Mouse (Mus musculus): ENCODE data around the gene Ppp1r21. TPM values are rescaled to one million over a fixed set of nuclear protein-coding genes. Genes with fewer than 3 reads are reported as not detected.
A peak's percentile ranks its signal among the peaks of the same experiment; 100 is the strongest.

Ppp1r21 gene
- polyA plus RNA-seq, 1 experiment from 2014 or later: 40.6 TPM

DNA sequence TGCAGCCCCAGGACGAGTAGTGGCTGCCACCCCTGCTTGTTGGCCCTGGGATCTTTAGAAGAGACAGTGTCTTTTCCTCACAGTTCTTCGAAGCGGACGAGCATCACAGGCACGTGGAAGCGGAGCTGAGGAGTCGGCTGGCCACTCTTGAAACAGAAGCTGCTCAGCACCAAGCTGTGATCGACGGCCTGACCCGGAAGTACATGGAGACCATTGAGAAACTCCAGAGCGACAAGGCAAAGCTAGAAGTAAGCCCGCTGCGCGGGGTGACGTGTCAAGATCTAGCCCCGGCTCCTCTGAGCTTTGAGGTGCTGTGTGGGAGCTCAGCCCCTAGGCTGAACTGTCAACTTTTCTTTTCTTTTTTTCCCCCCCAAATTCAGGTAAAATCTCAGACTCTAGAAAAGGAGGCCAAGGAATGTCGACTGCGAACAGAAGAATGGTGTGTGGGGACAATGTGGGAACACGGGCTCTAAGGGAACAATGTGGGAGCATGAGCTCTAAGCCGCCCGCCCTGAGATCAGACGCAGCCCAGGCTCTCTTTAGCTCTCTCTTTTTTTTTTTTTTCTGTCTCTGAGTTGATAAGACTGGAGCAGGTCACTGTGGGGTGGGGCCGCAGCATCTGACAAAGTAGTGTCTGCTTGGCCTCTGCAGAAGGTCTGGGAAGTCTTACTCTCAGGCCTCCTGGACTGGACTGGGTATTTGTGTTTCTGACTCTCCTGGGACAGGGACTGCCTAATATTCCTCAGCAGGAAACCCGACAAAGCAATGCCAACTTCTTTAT lies 19.7 kb downstream of the Ppp1r21 start:
- CTCF ChIA-PET: no interaction called here
- DNase-seq (ENCODE audit: low read depth, low spot score) (no peak), ATAC-seq (no peak)
- in situ Hi-C loops (cut with MboI; ENCODE audit: low pct_unique_long_range_greater_than_20kb): no loop called here
- H3K27me3 ChIP-seq: no peaks in the 10 kb centered on the region
- POLR2A ChIA-PET: no interaction called here
- no peak for TF ChIP-seq CTCF (IDR thresholded peaks at IDR 0.05)

DNA sequence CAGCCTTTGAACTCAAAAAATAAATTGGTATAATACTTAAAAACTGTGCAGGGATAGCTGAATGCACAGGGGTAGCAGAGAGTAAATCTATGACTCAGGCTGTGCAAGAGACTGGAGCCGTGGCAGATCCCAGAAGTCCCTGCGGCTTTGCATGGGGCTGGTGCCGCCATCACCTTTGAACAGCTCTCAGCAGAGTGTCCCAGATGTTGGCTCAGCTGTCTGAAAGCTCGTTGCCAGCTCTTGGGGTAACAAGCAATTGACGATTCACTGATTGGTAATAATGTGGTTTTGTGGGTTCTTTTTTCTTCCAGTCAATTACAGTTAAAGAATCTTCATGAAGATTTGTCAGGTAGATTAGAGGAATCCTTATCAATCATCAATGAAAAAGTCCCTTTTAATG lies 20.4 kb downstream of the Ppp1r21 start:
- POLR2A ChIA-PET: no interaction called here
- in situ Hi-C loops (cut with MboI; ENCODE audit: low pct_unique_long_range_greater_than_20kb): no loop called here
- DNase-seq (ENCODE audit: low read depth, low spot score) (no peak), ATAC-seq (no peak)
- no peaks in the 10 kb centered on the region for H3K27me3 ChIP-seq
- no peak for TF ChIP-seq CTCF (IDR thresholded peaks at IDR 0.05)
- CTCF ChIA-PET: interaction anchor here (1.4 to 1.9 kb wide), 2 partner anchors 16 to 46 kb away, joined by 3 to 5 read pairs; no protein-coding TSS in a partner anchor

DNA sequence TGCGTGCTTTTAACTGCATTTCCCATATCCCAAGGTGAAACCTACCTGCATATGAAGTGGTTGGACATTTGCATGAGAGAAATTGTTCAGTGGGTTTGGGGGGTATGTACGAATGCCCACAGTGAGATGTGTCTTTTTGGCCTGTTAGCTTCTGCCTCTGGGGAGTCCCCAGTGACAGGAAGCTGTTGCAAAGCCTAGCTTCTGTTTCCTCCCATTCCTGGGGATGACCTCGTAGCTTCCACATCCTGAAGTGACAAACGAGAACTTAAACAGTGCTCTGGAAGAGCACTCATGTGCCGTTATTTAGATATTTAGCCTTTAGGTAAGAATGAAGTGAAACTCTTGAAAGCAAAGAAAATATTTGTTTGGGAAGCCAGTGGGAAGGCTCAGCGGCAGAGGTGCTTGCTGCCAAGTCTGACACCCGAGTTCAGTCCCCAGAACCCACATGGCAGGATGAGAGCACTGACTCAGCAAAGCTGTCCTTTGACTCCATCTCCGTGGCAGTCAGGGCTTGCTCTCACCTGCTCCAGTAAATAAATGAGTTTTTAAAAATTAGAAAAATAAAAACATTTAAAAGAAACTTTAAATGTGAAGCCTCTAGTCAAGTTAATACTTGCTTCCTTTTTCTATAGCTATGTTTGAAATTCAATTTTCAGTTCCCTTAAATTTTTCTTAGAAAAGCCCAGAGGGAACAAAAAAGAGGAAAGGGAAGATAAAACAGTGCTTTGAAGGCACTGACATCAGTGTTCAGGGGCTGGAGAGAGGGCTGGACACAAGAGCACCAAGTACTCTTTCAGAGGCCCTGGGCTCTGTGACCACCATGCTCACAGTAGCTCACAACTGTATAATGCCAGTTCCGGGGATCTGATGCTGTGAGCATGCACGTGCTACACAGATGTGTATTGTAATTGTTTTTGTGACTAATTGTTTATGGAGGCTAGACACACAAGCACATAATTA lies 21.3 kb downstream of the Ppp1r21 start:
- no peaks in the 10 kb centered on the region for H3K27me3 ChIP-seq
- ATAC-seq: no peak
- CTCF ChIA-PET: interaction anchor here (1.4 to 1.9 kb wide), 2 partner anchors 15 to 45 kb away, joined by 3 to 5 read pairs; no protein-coding TSS in a partner anchor
- no peak for TF ChIP-seq CTCF (IDR thresholded peaks at IDR 0.05)
- POLR2A ChIA-PET: no interaction called here
- in situ Hi-C loops (cut with MboI; ENCODE audit: low pct_unique_long_range_greater_than_20kb): no loop called here
- DNase-seq (ENCODE audit: low read depth, low spot score): no peak

DNA sequence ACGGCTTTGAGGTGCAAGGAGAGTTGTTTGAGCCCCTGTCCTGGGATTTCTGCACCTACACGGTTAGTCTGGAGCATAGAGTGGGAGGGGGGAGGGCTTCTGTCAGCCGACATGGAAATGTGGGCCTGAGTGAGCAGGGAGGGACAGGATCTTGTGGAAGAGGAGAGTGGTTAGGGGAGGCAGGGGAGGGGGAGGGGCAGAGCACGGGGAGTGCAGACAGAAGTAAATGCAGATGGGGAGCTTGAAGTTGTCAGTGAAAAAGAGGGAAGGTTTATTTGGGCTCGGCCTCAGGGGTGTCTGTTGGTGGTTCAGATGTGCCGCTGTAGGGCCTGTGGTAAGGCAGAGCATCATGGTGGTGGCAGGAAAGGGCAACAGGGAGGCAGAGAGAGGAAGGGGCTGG lies 22.6 kb downstream of the Ppp1r21 start:
- ChIA-PET CTCF (no interaction called here), POLR2A (interaction anchor here (0.6 kb wide), 1 partner anchor 10 kb away, joined by 8 read pairs; no protein-coding TSS in a partner anchor)
- no peaks in the 10 kb centered on the region for H3K27me3 ChIP-seq
- TF ChIP-seq CTCF (IDR thresholded peaks at IDR 0.05): no peak
- ATAC-seq: no peak
- no peak for DNase-seq (ENCODE audit: low read depth, low spot score)
- in situ Hi-C loops (cut with MboI; ENCODE audit: low pct_unique_long_range_greater_than_20kb): no loop called here

DNA sequence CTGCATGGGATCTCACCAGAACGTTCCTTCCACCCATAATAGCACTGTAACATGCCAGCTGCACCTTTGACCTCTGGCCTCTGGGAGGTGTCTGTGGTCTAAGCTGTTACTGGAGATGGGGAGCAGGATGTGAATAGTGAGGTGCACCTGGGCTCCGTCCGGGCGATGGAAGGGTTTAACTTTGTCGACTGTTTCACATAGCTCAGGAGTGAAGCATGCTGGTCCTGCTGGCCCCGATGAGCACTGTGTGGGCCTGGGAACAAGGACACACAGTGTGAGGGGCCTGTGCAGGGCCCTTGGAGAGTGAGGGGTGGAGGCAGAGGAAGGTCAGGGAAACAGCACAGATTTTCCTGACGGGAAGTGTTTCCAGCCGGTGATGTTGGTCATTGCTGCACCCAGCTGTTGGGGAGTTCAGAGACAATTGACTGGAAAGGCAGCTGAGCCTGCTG lies 23.1 kb downstream of the Ppp1r21 start:
- no peak for TF ChIP-seq CTCF (IDR thresholded peaks at IDR 0.05)
- no peak for DNase-seq (ENCODE audit: low read depth, low spot score)
- CTCF ChIA-PET: no interaction called here
- POLR2A ChIA-PET: interaction anchor here (0.6 kb wide), 2 partner anchors 9 to 308 kb away, joined by 3 to 8 read pairs; no protein-coding TSS in a partner anchor
- ATAC-seq: no peak
- H3K27me3 ChIP-seq: no peaks in the 10 kb centered on the region
- in situ Hi-C loops (cut with MboI; ENCODE audit: low pct_unique_long_range_greater_than_20kb): no loop called here

DNA sequence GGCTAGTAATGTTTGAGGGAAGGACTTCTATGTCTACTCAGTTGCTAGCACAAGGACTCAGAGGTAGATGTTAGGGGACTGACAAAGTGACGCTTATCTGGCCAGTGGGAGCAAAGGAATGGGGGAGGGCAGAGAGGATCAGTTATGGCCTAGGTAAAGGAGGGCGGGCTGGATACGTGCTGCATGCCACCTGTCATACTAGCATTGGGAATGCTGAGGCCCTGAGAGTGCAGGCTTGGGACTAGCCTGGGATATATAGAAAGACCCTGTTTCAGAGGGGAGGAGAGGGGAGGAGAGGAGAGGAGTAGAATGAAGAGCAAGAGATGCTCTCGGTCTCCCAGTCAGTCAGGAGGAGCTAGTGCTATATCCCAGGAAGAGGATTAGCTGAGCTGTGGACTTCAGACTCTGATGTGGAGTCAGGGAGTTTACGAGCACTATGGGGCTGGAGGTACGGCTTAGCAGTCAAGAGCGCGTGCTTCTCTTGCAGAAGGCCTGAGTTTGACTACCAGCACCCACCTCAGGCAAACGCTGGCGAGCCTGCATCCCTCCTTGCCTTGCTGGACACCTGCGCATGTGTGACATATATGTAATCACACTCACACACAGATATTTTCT lies 23.7 kb downstream of the Ppp1r21 start:
- in situ Hi-C loops (cut with MboI; ENCODE audit: low pct_unique_long_range_greater_than_20kb): no loop called here
- DNase-seq (ENCODE audit: low read depth, low spot score) (no peak), ATAC-seq (no peak)
- ChIA-PET CTCF (no interaction called here), POLR2A (interaction anchor here (0.6 kb wide), 1 partner anchor 309 kb away, joined by 3 read pairs; no protein-coding TSS in a partner anchor)
- no peaks in the 10 kb centered on the region for H3K27me3 ChIP-seq
- TF ChIP-seq CTCF (IDR thresholded peaks at IDR 0.05): no peak

DNA sequence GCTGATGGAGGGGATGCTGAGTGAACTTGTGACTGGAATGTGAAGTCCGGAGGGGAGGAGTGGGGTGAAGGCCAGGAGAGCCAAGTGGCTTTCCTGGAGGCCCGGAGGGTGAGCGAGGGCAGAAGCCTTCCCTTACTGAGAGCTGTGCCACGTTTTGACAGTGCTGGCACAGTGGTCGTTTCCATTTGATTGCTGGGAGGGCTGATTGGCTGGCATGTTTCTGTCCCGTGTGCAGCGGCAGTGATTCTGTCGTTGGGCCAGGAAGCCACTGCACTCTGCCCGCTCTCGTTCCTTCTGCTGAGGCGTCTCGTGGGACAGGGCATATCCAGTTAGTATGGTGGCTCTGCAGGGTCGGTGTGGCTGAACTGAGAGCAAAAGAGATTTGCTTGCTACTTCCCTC lies 26.3 kb downstream of the Ppp1r21 start:
- POLR2A ChIA-PET: interaction anchor here (0.6 kb wide), 1 partner anchor 298 kb away, joined by 3 read pairs; no protein-coding TSS in a partner anchor
- CTCF ChIA-PET: interaction anchor here (1.4 to 1.5 kb wide), 3 partner anchors 10 to 85 kb away, joined by 4 to 7 read pairs (median 7); no protein-coding TSS in a partner anchor
- no peak for DNase-seq (ENCODE audit: low read depth, low spot score)
- in situ Hi-C loops (cut with MboI; ENCODE audit: low pct_unique_long_range_greater_than_20kb): no loop called here
- H3K27me3 ChIP-seq: no peaks in the 10 kb centered on the region
- ATAC-seq: no peak
- no peak for TF ChIP-seq CTCF (IDR thresholded peaks at IDR 0.05)

DNA sequence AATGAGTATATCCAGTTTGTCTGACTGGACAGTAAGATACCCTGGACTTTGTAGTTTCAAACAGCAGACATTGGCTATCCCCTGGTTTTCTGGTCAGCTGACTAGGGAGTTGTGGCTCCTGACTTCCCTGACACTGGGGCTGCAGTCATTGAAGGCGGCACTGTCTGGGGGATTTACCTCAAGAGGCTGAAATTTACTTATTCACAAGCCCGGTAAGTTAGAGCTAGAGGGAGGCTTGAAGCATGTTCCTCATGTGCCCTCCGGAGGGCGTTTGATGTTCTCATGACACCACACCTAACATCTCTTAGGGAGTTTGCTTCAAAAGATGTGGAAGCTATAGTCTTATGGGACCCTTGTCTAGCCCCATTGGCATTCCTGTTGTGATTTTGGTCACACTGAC lies 26.8 kb downstream of the Ppp1r21 start:
- DNase-seq (ENCODE audit: low read depth, low spot score): no peak
- CTCF ChIA-PET: interaction anchor here (1.4 to 2.7 kb wide), 5 partner anchors 11 to 84 kb away, joined by 4 to 14 read pairs (median 7); no protein-coding TSS in a partner anchor
- ATAC-seq: no peak
- in situ Hi-C loops (cut with MboI; ENCODE audit: low pct_unique_long_range_greater_than_20kb): no loop called here
- POLR2A ChIA-PET: no interaction called here
- TF ChIP-seq CTCF (IDR thresholded peaks at IDR 0.05): no peak
- no peaks in the 10 kb centered on the region for H3K27me3 ChIP-seq

DNA sequence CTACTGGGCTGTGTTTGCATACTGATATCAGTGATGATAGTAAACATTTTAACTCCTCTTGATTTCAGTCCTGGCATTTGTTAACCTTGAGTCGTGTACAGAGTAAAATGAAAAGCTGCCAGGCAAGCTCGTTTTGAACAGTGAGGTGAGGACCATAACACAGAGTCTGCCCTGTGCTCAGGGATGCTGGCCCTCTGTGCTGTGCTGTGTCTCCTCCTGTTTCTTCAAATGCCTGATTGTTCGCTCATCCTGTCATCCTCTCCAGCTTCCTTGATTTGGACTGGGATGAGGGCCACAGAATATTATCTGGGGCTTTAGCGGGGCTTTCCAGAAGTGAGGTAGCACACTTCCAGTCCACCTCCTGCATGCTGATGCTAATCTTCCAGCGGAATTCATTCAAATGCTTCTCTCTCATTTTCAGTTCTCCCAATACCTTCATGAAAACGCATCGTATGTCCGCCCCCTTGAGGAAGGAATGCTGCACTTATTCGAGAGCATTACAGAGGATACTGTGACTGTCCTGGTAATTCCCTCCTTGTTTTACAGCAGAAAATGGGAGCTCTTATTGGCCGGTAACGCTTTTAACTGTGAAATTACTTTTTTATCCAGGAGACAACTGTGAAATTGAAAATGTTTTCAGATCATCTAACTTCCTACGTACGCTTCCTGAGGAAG lies 28.4 kb downstream of the Ppp1r21 start:
- DNase-seq (ENCODE audit: low read depth, low spot score): peak; percentile 42
- ChIA-PET CTCF (interaction anchor here (0.6 to 2.7 kb wide), 19 partner anchors 9 to 302 kb away, joined by 3 to 16 read pairs (median 4); partner anchors contain the start of gene Ppp1r21), POLR2A (no interaction called here)
- no peaks in the 10 kb centered on the region for H3K27me3 ChIP-seq
- in situ Hi-C loops (cut with MboI; ENCODE audit: low pct_unique_long_range_greater_than_20kb): no loop called here
- peak; percentile 78 for TF ChIP-seq CTCF (IDR thresholded peaks at IDR 0.05)
- ATAC-seq: peak; percentile 93
